Mouse (Mus musculus) heart, postnatal 0 days (tissue): ENCODE data around the gene Irf1. TPM values are rescaled to one million over a fixed set of nuclear protein-coding genes. Genes with fewer than 3 reads are reported as not detected.
A peak's percentile ranks its signal among the peaks of the same experiment; 100 is the strongest.

Source experiments
- ATAC-seq: fragments of 200-750 bp; cut with Nextera tagmentation; 2 replicates; pipeline ENCODE4 v1.8.0; 2017; ENCODE audit warnings: low read depth, moderate number of reproducible peaks, moderate library complexity; ENCODE audit not compliant: insufficient read depth
- DNase-seq: peaks from one replicate; pipeline ENCODE4 v3.0.0-alpha.2; 2016; ENCODE audit warnings: low spot score
- H3K27ac ChIP-seq: fragments of 300-500 bp; sonication (generic); 2 replicates; pipeline ENCODE4 v1.5.1; 2014; ENCODE audit warnings: low read depth, mild to moderate bottlenecking
- H3K27me3 ChIP-seq: fragments of 300-500 bp; sonication (generic); 2 replicates; pipeline ENCODE4 v1.6.1; 2014; ENCODE audit warnings: low read length, mixed read lengths; ENCODE audit not compliant: control insufficient read depth, insufficient read depth
- H3K36me3 ChIP-seq: fragments of 300-500 bp; sonication (generic); replicated peaks from 2 replicates; pipeline ENCODE4 v1.6.1; 2014; ENCODE audit warnings: low read length, mixed read lengths; ENCODE audit not compliant: control insufficient read depth, insufficient read depth
- H3K4me1 ChIP-seq: fragments of 300-500 bp; sonication (generic); 2 replicates; pipeline ENCODE4 v1.6.1; 2014; ENCODE audit warnings: antibody characterized with exemption; ENCODE audit not compliant: control insufficient read depth, insufficient read depth
- H3K4me2 ChIP-seq: fragments of 300-500 bp; sonication (generic); 2 replicates; pipeline ENCODE4 v1.6.1; 2014; ENCODE audit warnings: low read depth, mild to moderate bottlenecking, low read length, moderate library complexity
- H3K4me3 ChIP-seq: fragments of 300-500 bp; sonication (generic); 2 replicates; pipeline ENCODE4 v1.5.1; 2014; ENCODE audit warnings: low read depth, low read length
- H3K9ac ChIP-seq: fragments of 300-500 bp; sonication (generic); replicated peaks from 2 replicates; pipeline ENCODE4 v1.6.1; 2014; ENCODE audit warnings: low read depth, low read length, mixed read lengths
- H3K9me3 ChIP-seq: fragments of 300-500 bp; sonication (generic); replicated peaks from 2 replicates; pipeline ENCODE4 v1.6.1; 2016; ENCODE audit warnings: low read length; ENCODE audit not compliant: control insufficient read depth
- CTCF ChIP-seq: IDR thresholded peaks from 2 replicates; pipeline ENCODE4 v1.5.1; 2016; ENCODE audit warnings: antibody characterized with exemption, control low read depth, low read depth
- EP300 ChIP-seq: IDR thresholded peaks from 2 replicates; pipeline ENCODE4 v1.6.1; 2016; ENCODE audit warnings: antibody characterized with exemption, low read depth
- WGBS: fragments of 180-500 bp; shearing (Covaris S2); extraction: QIAGEN DNeasy Blood & Tissue Kit; methylation state at CpG from one replicate; pipeline ENCODE4 v1.1.7; 2014; 5-methylcytosine and 5-hydroxymethylcytosine counted together
- polyA plus RNA-seq: library from polyadenylated mRNA; unstranded; fragments of >200 nt; fragmentation: Nextera tagmentation; extraction: Ambion mirVana; gene quantifications from 2 replicates; pipeline ENCODE4 v1.2.1, GENCODE M21; 2015
- total RNA-seq: library from RNA; depleted of rRNA; stranded (reverse); fragments of >200 nt; gene quantifications from 2 replicates; pipeline ENCODE4 v1.2.3, GENCODE M21; 2014; ENCODE audit warnings: low replicate concordance; rRNA removed

The Irf1 gene
- total RNA-seq (4.6 and 9.1 TPM in 2 replicates), polyA plus RNA-seq (9.4 and 9.6 TPM in 2 replicates)

DNA sequence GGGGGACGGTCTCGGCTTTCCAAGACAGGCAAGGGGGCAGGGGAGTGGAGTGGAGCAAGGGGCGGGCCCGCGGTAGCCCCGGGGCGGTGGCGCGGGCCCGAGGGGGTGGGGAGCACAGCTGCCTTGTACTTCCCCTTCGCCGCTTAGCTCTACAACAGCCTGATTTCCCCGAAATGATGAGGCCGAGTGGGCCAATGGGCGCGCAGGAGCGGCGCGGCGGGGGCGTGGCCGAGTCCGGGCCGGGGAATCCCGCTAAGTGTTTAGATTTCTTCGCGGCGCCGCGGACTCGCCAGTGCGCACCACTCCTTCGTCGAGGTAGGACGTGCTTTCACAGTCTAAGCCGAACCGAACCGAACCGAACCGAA is at the start of gene Irf1:
Gene Irf1 (plus strand): TSS at position 255 of the 365 bp plus-strand sequence.
- H3K4me1 ChIP-seq, result peaks cover 1% of the 10 kb centered on the region
- peak within 1 kb of the TSS; percentile 82 for H3K9ac ChIP-seq
- peak within 1 kb of the TSS; percentile 83 for H3K4me3 ChIP-seq
- DNase-seq, result peak; percentile 84
- no peaks in the 10 kb centered on the region for H3K9me3 ChIP-seq
- H3K27ac ChIP-seq, result peak within 1 kb of the TSS; percentile 87
- H3K27me3 ChIP-seq, result no peaks in the 10 kb centered on the region
- under 1% methylated on average over 40 of the region's 40 CpGs for WGBS
- peaks cover 25% of the 10 kb centered on the region for H3K36me3 ChIP-seq
- TF ChIP-seq CTCF (no peak), EP300 (no peak)
- H3K4me2 ChIP-seq, result peak within 1 kb of the TSS; percentile 84
- peak; percentile 91 for ATAC-seq

DNA sequence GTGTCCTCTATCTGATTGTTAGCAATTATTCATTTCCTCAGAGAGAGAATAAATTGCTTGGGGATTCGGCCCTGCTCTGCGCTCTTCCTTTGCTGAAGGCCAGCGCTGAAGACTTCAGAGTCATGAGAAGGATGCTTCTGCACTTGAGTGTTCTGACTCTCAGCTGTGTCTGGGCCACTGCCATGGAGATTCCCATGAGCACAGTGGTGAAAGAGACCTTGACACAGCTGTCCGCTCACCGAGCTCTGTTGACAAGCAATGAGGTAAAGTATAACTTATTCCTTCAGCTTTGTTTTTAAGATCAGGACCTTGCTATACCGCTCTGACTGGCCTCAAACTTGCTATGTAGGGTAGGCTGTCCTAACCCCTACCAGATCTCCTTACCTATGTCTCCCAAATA is 49.1 kb upstream of the Irf1 start, which contains the start of gene Il5:
Gene Il5 (plus strand): TSS at position 80 of the 400 bp plus-strand sequence.
- no peaks in the 10 kb centered on the region for H3K36me3 ChIP-seq
- H3K9ac ChIP-seq, result no peak within 1 kb of the TSS
- 77% methylated on average over 6 of the region's 6 CpGs for WGBS
- ATAC-seq (no peak), DNase-seq (no peak)
- H3K9me3 ChIP-seq, result no peaks in the 10 kb centered on the region
- no peaks in the 10 kb centered on the region for H3K27me3 ChIP-seq
- no peak within 1 kb of the TSS for H3K4me3 ChIP-seq
- no peak for TF ChIP-seq CTCF
- TF ChIP-seq EP300, result no peak
- no peak within 1 kb of the TSS for H3K27ac ChIP-seq
- H3K4me1 ChIP-seq, result no peaks in the 10 kb centered on the region
- no peak within 1 kb of the TSS for H3K4me2 ChIP-seq

DNA sequence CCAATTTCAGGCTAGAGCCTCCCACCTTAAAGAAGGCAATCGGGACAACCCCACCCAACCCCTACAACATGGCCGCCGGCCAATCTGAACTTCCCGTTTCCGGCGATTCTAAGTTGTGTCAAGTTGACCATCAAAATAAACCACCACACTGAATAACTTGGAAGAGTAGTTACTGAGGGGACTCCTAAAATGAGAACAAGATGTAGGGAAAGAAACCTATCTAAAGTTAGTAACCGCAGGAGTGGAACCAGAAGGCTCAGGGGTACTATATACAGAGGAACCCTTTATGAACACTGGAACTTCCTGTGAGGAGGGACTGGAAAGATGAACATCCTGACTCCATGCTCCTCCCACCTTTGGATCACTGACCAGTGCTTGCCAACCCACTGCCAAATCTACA is 38.4 kb upstream of the Irf1 start:
- no peak overlapping the region for H3K4me3 ChIP-seq
- ATAC-seq (no peak), DNase-seq (no peak)
- H3K27me3 ChIP-seq, result no peaks in the 10 kb centered on the region
- WGBS, result 90% methylated on average over 7 of the region's 7 CpGs
- no peak overlapping the region for H3K27ac ChIP-seq
- H3K9me3 ChIP-seq, result no peaks in the 10 kb centered on the region
- TF ChIP-seq EP300, result no peak
- no peak for TF ChIP-seq CTCF
- no peaks in the 10 kb centered on the region for H3K4me1 ChIP-seq
- H3K4me2 ChIP-seq, result no peak overlapping the region
- no peak overlapping the region for H3K9ac ChIP-seq
- H3K36me3 ChIP-seq, result no peaks in the 10 kb centered on the region

DNA sequence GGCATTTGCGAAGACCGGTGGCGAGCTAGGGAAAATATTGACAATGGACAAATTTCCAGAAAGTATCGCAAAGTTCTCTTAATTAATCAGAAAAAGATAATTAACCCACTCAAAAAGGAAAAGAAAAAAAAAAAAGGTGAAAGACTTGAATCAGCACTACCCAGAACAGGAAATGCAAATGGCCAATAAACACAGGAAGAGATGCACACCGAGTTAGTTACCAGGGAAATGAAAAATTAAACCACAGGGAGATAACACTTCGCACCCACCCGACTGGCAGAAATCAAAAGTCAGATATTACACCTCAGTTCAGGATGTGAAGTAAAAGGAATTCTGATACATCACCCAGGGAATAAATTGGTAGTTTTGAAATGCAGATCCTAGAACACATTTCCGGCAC is 37.6 kb upstream of the Irf1 start:
- DNase-seq, result no peak
- Histone ChIP-seq H3K9ac (no peak overlapping the region), H3K4me3 (no peak overlapping the region), H3K27ac (no peak overlapping the region), H3K27me3 (no peaks in the 10 kb centered on the region), H3K4me1 (no peaks in the 10 kb centered on the region), H3K4me2 (no peak overlapping the region), H3K9me3 (no peaks in the 10 kb centered on the region), H3K36me3 (no peaks in the 10 kb centered on the region)
- no peak for TF ChIP-seq EP300
- TF ChIP-seq CTCF, result no peak
- WGBS, result 82% methylated on average over 8 of the region's 8 CpGs
- no peak for ATAC-seq

GRCm38 (mm10) chr11:53733824-53734223 is 36.0 kb upstream of the Irf1 start:
- no peak overlapping the region for H3K4me3 ChIP-seq
- no peaks in the 10 kb centered on the region for H3K36me3 ChIP-seq
- H3K4me2 ChIP-seq, result no peak overlapping the region
- no peaks in the 10 kb centered on the region for H3K9me3 ChIP-seq
- ATAC-seq (no peak), DNase-seq (no peak)
- WGBS, result 84% methylated on average over 7 of the region's 7 CpGs
- TF ChIP-seq CTCF (no peak; the same call in 1 of the 2 replicates), EP300 (no peak)
- no peak overlapping the region for H3K27ac ChIP-seq
- H3K9ac ChIP-seq, result no peak overlapping the region
- H3K27me3 ChIP-seq, result no peaks in the 10 kb centered on the region
- H3K4me1 ChIP-seq, result no peaks in the 10 kb centered on the region

- 75% methylated on average over 2 of the region's 2 CpGs for WGBS
- Histone ChIP-seq H3K36me3 (no peaks in the 10 kb centered on the region), H3K27ac (no peak overlapping the region), H3K4me3 (no peak overlapping the region), H3K4me2 (no peak overlapping the region), H3K9me3 (no peaks in the 10 kb centered on the region), H3K27me3 (no peaks in the 10 kb centered on the region), H3K9ac (no peak overlapping the region), H3K4me1 (no peaks in the 10 kb centered on the region)
- TF ChIP-seq CTCF (no peak; the same call in 1 of the 2 replicates), EP300 (no peak)
- DNase-seq (no peak), ATAC-seq (no peak)
Observed at GRCm38 (mm10) chr11:53734431-53734830, 35.4 kb upstream of the Irf1 start.
